Mouse (Mus musculus) G1E (cell line): Measurements from ENCODE around the gene Ufd1.

Experiments used
- CTCF ChIP-seq: IDR thresholded peaks from 2 replicates; pipeline ENCODE4 v1.5.1; 2012; ENCODE audit warnings: low read depth, low read length, inconsistent platforms, mixed read lengths
- GATA1 ChIP-seq: IDR thresholded peaks from 2 replicates; pipeline ENCODE4 v1.6.1; 2012; ENCODE audit warnings: borderline replicate concordance, low read length, inconsistent platforms, mixed read lengths
- GATA2 ChIP-seq: IDR thresholded peaks from 2 replicates; pipeline ENCODE4 v1.6.1; 2012; ENCODE audit warnings: low read depth, low read length, inconsistent platforms, borderline replicate concordance
- POLR2AphosphoS5 ChIP-seq: IDR thresholded peaks from 2 replicates; pipeline ENCODE4 v1.6.1; 2012; ENCODE audit warnings: low read depth, low read length, inconsistent platforms; ENCODE audit not compliant: insufficient replicate concordance

- TF ChIP-seq CTCF (no peak), GATA2 (no peak), POLR2AphosphoS5 (no peak), GATA1 (no peak)
Measured at GRCm38 (mm10) chr16:18812385-18812910, 869 bp downstream of the Ufd1 start.
